Mouse (Mus musculus) heart, postnatal 14 days (tissue): ENCODE data around the gene Hectd1. TPM values are rescaled to one million over a fixed set of nuclear protein-coding genes. Genes with fewer than 3 reads are reported as not detected.

Source experiments
- DNase-seq, 2 experiments: peaks; one replicate each; pipeline ENCODE4 v3.0.0; 2021 to 2022
- intact Hi-C: fragments of 180-260 bp; cut with DNase I; formaldehyde crosslinking; loops from one replicate; pipeline ENCODE4 v1.15.1; 2025
- total RNA-seq, 2 experiments: library from RNA; stranded (reverse); gene quantifications; 2 replicates each; pipeline ENCODE4 v1.2.3; 2021

Hectd1 gene
- total RNA-seq, 2 experiments from 2014 or later = 85.9 to 89.6 TPM

DNA sequence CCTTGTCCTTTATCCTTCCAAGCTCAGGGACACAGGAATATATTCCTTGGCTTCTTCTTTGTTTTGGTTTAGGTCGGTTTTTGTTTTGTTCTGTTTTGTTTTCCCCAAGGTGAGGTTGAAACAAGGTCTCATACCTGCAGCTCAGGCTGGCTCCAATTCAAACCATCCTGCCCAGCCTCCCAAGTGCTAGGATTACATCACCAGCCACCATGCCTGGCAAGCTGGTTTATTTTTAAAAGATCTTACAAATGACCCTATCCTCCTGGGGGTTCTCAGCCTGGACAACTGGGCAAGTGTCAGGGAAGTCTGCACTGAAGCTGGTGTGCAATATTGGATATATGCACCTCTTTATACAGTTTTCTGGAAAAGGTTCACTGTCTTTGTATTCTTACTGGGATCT is 116.7 kb downstream of the Hectd1 start:
- intact Hi-C loops = no loop called here
- DNase-seq = no peak

DNA sequence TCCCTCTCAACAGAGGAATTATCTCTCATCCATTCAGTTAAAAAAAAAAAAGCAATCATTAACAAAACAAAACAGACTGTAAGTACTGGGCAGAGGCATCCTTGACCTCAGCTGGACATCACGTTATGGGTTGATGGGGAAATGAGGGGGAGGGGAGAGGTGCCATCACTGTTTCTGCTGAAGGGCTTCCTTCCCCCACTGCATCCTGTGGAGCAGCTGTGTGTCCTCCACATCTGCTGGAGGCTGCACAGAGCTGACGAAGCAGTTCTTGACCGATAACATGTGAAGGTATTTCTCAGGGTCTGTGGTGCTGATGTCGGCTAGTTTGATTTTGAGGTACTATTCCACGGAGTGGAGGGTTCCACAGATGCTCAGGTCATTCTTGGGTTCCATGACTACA is 119.2 kb downstream of the Hectd1 start:
- DNase-seq = no peak
- intact Hi-C loops = no loop called here

DNA sequence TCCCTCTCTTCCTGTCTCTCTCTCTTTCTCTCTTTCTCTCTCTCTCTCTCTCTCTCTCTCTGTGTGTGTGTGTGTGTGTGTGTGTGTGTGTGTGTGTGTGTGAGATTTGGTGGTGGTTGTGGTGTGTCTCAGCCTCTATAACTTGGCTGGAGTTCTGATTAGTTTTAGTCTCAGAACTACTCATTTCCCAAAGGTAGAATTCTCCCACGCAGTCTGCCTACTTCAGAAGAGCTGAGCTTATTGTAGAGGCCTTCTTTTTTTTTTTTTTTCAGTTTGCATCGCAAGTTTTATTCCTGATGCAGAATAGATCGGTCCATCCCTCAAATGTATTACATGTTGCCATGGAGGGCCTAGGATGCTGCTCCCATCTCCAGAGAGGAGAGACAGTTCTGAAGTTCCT is 119.6 kb downstream of the Hectd1 start:
- no peak for DNase-seq
- intact Hi-C loops = no loop called here

DNA sequence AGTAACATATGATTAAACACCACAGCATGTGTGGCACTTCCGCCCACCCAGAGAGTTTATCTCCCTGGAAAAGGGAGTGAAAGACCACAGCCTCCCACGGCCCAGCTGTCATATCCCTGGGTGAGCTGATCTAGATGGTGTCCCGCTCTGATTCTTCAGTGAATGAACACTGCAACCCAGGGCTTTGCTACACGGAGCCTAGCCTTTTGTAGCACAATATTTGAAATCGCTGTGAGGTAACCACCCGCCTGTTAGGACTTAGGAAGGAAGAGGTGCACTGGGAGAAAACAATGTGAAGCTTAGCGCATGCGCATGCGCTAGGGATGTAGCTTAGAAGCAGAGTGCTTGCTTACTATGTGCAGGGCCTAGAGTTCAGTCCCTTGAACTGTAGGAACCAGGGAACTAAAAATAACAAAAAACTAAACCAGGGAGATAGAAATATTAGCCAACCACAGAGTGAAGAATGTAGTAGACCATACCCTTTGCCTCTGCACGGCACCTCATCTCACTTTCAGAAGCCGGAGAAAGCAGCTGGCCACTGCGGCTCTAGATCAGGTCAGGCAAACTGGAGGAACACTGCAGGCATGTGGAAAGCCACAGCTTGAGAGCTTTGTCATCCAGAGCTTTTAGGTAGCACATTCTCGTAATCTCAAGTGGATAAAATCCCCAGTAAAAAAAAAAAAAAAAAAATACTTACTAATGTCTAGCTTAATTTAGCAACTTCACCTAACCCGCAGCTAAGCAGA is 120.2 kb downstream of the Hectd1 start:
- peak; percentile 50 to 55 for DNase-seq
- intact Hi-C loops = no loop called here

DNA sequence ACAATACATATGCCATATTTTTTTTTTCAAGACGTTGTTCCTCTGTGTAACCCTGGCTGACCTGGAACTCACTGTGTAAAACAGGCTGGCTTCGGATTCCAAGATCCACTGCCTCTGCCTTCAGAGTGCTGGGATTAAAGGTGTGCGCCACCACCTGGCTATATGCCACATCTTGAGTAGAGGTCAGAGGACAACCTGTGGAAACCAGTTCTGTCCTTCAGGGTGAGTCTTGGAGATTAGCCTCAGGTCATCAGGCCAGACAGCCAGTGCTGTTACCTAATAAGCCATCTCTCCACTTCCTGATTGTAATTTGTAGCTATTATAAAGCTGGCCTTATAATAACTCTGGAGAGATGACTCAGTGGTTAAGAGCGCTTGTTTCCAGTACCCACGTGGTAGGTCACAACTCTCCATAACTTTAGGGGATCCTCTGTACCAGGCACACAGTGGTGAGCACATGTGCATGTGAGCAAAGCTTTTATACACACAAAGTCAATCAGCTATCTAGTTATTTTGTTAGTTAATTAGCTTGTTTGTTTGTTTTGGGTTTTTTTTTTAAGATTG is 122.6 kb downstream of the Hectd1 start:
- no peak for DNase-seq
- intact Hi-C loops = no loop called here

DNA sequence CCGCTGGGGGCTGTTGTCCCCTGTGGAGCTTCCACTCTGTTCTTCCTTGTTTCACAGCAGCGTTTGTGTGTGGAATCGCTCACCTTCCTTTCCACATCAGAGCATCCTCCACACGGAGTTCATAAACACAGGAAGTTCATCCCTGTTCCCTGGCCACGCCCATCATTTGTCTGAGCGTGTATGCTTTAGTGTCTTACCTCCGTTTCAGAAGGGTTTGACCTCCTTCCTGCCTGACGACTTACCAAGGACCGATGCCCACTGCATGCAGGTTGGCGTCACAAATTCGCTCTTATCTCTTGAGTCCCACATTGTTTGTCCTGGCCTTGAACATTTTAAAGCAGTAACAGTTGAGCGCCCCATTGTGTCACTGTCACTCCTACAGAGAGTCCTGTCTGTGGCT is 123.6 kb downstream of the Hectd1 start:
- no peak for DNase-seq

DNA sequence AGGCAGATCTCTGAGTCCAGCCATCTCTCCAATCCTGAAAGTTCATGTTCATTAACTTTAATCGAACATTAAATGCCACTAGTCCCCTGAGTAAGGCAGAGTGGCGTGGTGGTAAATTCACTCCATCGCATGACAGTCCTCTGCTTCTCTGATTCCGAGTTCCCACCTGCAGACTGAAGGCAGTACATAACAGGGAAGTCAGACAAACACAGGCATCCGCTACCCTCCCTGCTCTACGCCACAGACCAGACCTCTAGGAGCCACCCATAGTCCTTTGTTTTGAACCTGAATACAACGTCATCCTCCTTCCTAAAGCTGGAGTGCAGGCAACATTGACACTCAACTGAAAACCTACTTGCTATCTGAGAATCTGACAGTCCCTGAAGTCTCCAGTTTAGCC is 124.8 kb downstream of the Hectd1 start:
- no peak for DNase-seq
- intact Hi-C loops = no loop called here

More for the DNA sequence above, 123.6 kb downstream of the Hectd1 start:
- intact Hi-C loops = no loop called here

DNA sequence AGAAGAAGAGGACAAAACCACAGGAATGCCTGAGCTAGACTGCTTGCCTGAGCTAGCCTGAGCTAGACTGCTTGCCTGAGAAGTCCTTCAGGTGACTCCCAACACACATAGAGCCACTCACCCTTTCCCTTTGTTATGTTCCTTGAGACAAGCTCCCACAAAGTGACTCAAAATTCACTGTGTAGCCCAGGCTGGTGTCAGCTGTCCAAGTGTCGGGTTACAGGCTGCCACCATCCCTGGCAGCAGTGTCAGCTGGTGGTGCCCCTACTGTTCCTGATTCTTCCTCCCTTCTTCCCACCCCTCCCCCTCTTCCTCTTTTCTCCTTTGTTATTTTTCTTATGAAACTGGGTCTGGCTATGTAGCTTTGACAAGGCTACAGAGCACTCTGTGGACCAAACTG is 125.5 kb downstream of the Hectd1 start:
- DNase-seq = no peak
- intact Hi-C loops = no loop called here

DNA sequence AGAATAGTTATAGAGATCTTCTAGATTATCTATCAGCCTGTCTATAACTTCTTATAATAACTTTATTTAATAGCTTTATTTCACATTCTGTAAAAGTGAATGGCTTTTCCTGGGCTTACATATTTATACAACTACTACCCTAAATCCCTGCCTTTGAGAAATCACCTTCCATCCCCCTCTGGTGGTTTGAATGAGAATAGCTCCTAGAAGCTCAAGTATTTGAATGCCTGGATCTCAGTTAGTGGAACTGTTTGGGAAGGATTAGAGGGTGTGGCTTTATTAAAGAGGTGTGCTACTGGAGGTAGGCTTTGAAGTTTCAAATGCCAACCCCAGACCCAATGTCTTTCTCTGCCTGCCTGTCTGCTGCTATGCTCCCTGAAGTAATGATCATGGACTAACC is 127.6 kb downstream of the Hectd1 start:
- intact Hi-C loops = no loop called here
- DNase-seq = no peak

DNA sequence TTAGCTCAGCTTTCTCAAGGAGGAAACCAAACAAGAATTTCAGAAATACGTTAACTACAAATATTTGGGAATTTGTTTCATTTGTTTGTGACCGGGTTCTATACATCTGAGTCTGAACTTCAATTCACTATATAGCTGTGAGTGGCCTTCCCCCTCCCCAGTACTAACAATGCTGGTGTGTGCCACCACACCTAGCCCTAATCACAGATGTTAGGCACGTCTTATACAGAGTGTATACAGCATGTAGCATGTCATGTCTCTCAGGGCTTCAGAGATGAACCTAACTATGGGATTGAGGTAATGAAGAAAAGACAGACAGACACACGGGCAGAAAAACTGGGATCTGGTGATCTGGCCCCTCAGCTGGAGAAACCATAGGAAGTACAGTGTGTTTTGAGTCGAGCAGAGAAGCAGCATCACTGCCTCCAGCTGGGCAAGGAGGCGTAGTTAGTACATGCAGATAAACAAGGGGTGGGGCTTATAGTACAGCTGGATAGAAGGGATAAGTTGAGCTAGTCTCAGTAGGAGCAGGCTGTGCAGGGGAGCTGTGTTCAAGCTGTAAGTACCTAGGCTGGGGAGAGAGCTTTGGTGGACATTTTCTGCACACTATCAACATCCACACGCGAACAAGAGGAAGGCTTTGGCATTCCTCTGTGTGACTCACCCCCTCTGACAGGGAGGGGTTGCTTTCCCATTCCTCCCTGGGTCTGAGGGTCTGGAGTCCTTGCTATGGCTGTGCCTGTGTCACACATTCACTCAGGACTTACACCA is 129.5 kb downstream of the Hectd1 start:
- no peak for DNase-seq
- intact Hi-C loops = no loop called here

DNA sequence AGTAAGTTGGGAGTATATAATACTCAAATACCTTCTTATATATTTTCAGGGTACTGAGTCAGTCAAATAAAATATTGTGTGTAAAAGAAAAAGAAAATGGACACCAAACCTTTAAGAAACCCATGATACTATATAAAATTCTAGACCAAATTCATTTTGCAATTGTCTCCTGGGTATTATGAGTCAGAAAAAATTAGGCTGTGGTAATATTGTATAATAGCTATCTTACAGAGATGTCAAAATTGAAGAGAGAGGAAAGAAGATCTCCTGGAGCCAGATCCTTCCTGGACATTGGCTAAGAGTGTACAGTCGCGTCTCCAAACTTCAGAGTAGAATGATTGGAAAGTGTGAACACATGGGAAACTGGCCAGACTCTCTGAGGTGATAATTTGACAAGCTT is 133.2 kb downstream of the Hectd1 start:
- no peak for DNase-seq
- intact Hi-C loops = no loop called here

DNA sequence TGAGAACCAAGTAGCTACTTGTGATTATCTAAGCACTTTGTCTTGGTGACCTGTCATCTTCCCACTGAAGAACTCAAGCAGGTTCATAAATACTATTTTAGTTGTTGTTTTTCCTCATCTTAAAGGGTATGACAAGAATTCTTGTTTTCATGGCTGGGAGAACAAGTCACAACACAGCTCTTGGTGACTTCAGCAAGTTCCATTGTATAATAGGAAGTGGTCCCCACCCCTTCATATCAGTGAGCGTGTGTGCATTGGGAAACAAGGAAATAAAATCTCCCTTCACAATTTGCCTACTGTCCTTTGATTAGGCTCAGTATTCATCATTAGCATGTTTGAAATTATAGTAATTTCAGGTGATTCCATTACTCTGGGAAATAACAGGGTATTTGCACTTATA is 134.4 kb downstream of the Hectd1 start:
- intact Hi-C loops = loop anchor here (5.0 kb wide), 1 partner anchor 32 kb away; no protein-coding TSS in a partner anchor
- no peak for DNase-seq

DNA sequence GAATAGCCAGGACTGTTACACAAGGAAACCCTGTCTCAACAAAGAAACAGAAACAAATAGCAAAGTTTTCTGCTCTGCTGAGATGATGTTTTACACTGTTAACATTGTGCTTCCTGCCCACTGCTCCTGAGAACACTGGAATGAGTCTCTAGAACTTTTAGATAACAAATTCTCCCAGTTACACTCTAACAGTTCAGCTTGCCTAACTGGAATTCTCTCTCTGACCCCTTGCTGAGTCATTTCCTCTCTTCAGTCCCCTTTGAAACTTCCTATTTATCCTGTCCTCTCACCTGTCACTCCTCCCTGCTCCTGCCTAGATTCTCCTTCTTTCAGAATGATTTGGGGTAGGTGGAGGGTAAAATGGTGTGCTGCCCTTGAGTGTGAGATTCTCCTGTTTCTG is 135.2 kb downstream of the Hectd1 start:
- intact Hi-C loops = loop anchor here (5.0 kb wide), 1 partner anchor 33 kb away; no protein-coding TSS in a partner anchor
- DNase-seq = no peak

Other genes with a start within 250 kb of the Hectd1 start
- under 1 TPM; 0.15 to 0.17 TPM for gene Coch, start 236.2 kb downstream of the Hectd1 start, total RNA-seq
- gene Ap4s1, start 138.5 kb downstream of the Hectd1 start, total RNA-seq = 10 to 100 TPM; 43.4 to 43.8 TPM
- gene Strn3, start 137.6 kb downstream of the Hectd1 start, total RNA-seq = 10 to 100 TPM; 87.4 to 93.9 TPM
- 10 to 100 TPM; 18.0 to 19.8 TPM for gene Heatr5a, start 141.8 kb upstream of the Hectd1 start, total RNA-seq
- gene Dtd2, start 177.0 kb upstream of the Hectd1 start, total RNA-seq = 1 to 10 TPM; 5.0 TPM
- not detected for gene Gpr33, start 198.5 kb upstream of the Hectd1 start, total RNA-seq